In genomic region chr7:12774111-12774510, GRCm38 (mm10) we compare ENCODE assay signal across 34 mouse cellular contexts. TPM values are rescaled to one million over a fixed set of nuclear protein-coding genes. Genes with fewer than 3 reads are reported as not detected.
A peak's percentile ranks its signal among the peaks of the same experiment; 100 is the strongest.
DNase-seq lines count a peak whose midpoint lies in the region; ATAC-seq lines count a peak whose summit lies in the region.
"Had no signal": no experiment of that assay in that cellular context is flagged by ENCODE, and none has a peak within 500 bp of the region (broad histone marks: within the 10 kb centered on the region; RNA-seq: fewer than 3 reads in every experiment).

No protein-coding gene starts in this region.

- H3K4me3 ChIP-seq in forebrain, embryonic 13.5 days, result no peak overlapping the region
- H3K4me3 ChIP-seq in forebrain, embryonic 14.5 days (ENCODE audit: low read depth, low read length), result no peak overlapping the region
- H3K4me3 ChIP-seq in midbrain, embryonic 14.5 days (replicated peaks; ENCODE audit: low read depth, low read length), result no peak overlapping the region
- H3K4me3 ChIP-seq: hindbrain, embryonic 10.5 days; kidney, embryonic 15.5 days; layer of hippocampus, adult 2 months; limb, embryonic 13.5 days; lung, embryonic 15.5 days; myocyte; neural tube, embryonic 12.5 days had no signal

- H3K27ac ChIP-seq in forebrain, embryonic 13.5 days, result no peak overlapping the region
- H3K27ac ChIP-seq in forebrain, embryonic 14.5 days (ENCODE audit: low read depth, low read length), result no peak overlapping the region
- no peak overlapping the region for H3K27ac ChIP-seq in midbrain, embryonic 14.5 days (replicated peaks; ENCODE audit: low read depth, low read length)
- H3K27ac ChIP-seq: hindbrain, embryonic 10.5 days; kidney, embryonic 15.5 days; layer of hippocampus, adult 2 months; limb, embryonic 13.5 days; lung, embryonic 15.5 days; neural tube, embryonic 12.5 days; stomach, postnatal 0 days had no signal

- peaks cover 2% of the 10 kb centered on the region; the same call in 1 of the 2 replicates for H3K4me1 ChIP-seq in forebrain, embryonic 13.5 days
- H3K4me1 ChIP-seq in forebrain, embryonic 14.5 days (ENCODE audit: control insufficient read depth, insufficient read depth, low read length), result no peaks in the 10 kb centered on the region; the same call in 1 of the 2 replicates
- no peaks in the 10 kb centered on the region for H3K4me1 ChIP-seq in midbrain, embryonic 14.5 days (ENCODE audit: control insufficient read depth, insufficient read depth, low read length)
- H3K4me1 ChIP-seq: hindbrain, embryonic 10.5 days; kidney, embryonic 15.5 days; lung, embryonic 15.5 days; neural tube, embryonic 12.5 days had no signal

- H3K36me3 ChIP-seq in forebrain, embryonic 13.5 days (ENCODE audit: poor library complexity, severe bottlenecking), result peaks cover 64% of the 10 kb centered on the region
- peaks cover 45% of the 10 kb centered on the region for H3K36me3 ChIP-seq in forebrain, embryonic 14.5 days (ENCODE audit: control insufficient read depth, insufficient read depth, low read length)
- H3K36me3 ChIP-seq in midbrain, embryonic 14.5 days (ENCODE audit: control insufficient read depth, insufficient read depth, low read length), result peaks cover 60% of the 10 kb centered on the region

- no peak overlapping the region for H3K4me2 ChIP-seq in forebrain, embryonic 13.5 days
- H3K4me2 ChIP-seq in forebrain, embryonic 14.5 days (ENCODE audit: low read length), result no peak overlapping the region
- H3K4me2 ChIP-seq in midbrain, embryonic 14.5 days (ENCODE audit: low read length), result no peak overlapping the region
- H3K4me2 ChIP-seq: kidney, embryonic 15.5 days; limb, embryonic 13.5 days; liver, embryonic 11.5 days; lung, embryonic 15.5 days; midbrain, embryonic 11.5 days; neural tube, embryonic 12.5 days had no signal

- WGBS in forebrain, embryonic 13.5 days, result 94% methylated on average over 9 of the region's 9 CpGs
- WGBS in forebrain, embryonic 14.5 days, result 81% methylated on average over 9 of the region's 9 CpGs
- WGBS in midbrain, embryonic 14.5 days, result 96% methylated on average over 9 of the region's 9 CpGs

- no peak overlapping the region for H3K9ac ChIP-seq in forebrain, embryonic 13.5 days
- H3K9ac ChIP-seq in forebrain, embryonic 14.5 days (ENCODE audit: low read length), result no peak overlapping the region
- H3K9ac ChIP-seq in midbrain, embryonic 14.5 days (replicated peaks; ENCODE audit: low read length), result no peak overlapping the region
- H3K9ac ChIP-seq: kidney, embryonic 15.5 days; limb, embryonic 13.5 days; lung, embryonic 15.5 days; neural tube, embryonic 12.5 days had no signal

- no peaks in the 10 kb centered on the region; the same call in 1 of the 2 replicates for H3K9me3 ChIP-seq in forebrain, embryonic 13.5 days (replicated peaks)
- H3K9me3 ChIP-seq in forebrain, embryonic 14.5 days (replicated peaks; ENCODE audit: control insufficient read depth, low read length), result no peaks in the 10 kb centered on the region
- no peaks in the 10 kb centered on the region; the same call in 1 of the 2 replicates for H3K9me3 ChIP-seq in midbrain, embryonic 14.5 days (ENCODE audit: control insufficient read depth, low read length)
- H3K9me3 ChIP-seq: kidney, embryonic 15.5 days; limb, embryonic 13.5 days; lung, embryonic 15.5 days; neural tube, embryonic 12.5 days had no signal

- no peak for DNase-seq in forebrain, embryonic 14.5 days (ENCODE audit: low spot score)
- DNase-seq in layer of hippocampus, adult 9-11 months, result peak; percentile 8
- no peak for DNase-seq in layer of hippocampus, postnatal 25 days (ENCODE audit: extremely low spot score in 1 of 2, low spot score in 1 of 2)
- DNase-seq in cerebellum, adult 11-12 months, result peak; percentile 82
- DNase-seq in cerebellum, adult 9-11 months, result peak; percentile 84
- no peak for DNase-seq in right cerebral cortex, postnatal 4 days
- DNase-seq in midbrain, embryonic 14.5 days, result no peak
- DNase-seq: adrenal gland, adult 8-10 months; thymus, adult 18-20 months; thymus, postnatal 25 days had no signal

- ATAC-seq in forebrain, embryonic 13.5 days, result peak; percentile 39; the same call in 1 of the 2 replicates
- ATAC-seq in forebrain, embryonic 14.5 days, result no peak
- ATAC-seq in midbrain, embryonic 14.5 days (ENCODE audit: low FRiP score, low TSS enrichment), result no peak
- ATAC-seq: hindbrain, embryonic 16.5 days had no signal

- H3K27me3 ChIP-seq in forebrain, embryonic 13.5 days, result no peaks in the 10 kb centered on the region
- no peaks in the 10 kb centered on the region for H3K27me3 ChIP-seq in forebrain, embryonic 14.5 days (replicated peaks; ENCODE audit: control insufficient read depth, insufficient read depth, low read length)
- H3K27me3 ChIP-seq in midbrain, embryonic 14.5 days (ENCODE audit: control insufficient read depth, insufficient read depth, low read length), result no peaks in the 10 kb centered on the region
- H3K27me3 ChIP-seq: kidney, embryonic 15.5 days; limb, embryonic 13.5 days; lung, embryonic 15.5 days; neural tube, embryonic 12.5 days had no signal

RNA-seq across cellular contexts. Expression of gene Zscan18, which starts 29.3 kb away (rescaled TPM):
- polyA plus RNA-seq in forebrain, embryonic 13.5 days (2015; fragmentation: Nextera tagmentation; extraction: Ambion mirVana), result 11.4 and 14.9 TPM in 2 replicates
- polyA plus RNA-seq in forebrain, embryonic 14.5 days (2014; fragmentation: Nextera tagmentation; extraction: Ambion mirVana), result 15.7 and 20.6 TPM in 2 replicates
- 10 to 100 TPM; 17.9 to 18.9 TPM for total RNA-seq in layer of hippocampus, postnatal 25 days (2021)
- polyA plus RNA-seq in midbrain, embryonic 14.5 days (2014; fragmentation: Nextera tagmentation; extraction: Ambion mirVana), result 25.5 and 26.3 TPM in 2 replicates

RNA-seq across cellular contexts. Expression of gene Vmn2r56, which starts 39.3 kb away (rescaled TPM):
- not detected in 2 replicates for polyA plus RNA-seq in forebrain, embryonic 13.5 days (2015; fragmentation: Nextera tagmentation; extraction: Ambion mirVana)
- polyA plus RNA-seq in forebrain, embryonic 14.5 days (2014; fragmentation: Nextera tagmentation; extraction: Ambion mirVana), result not detected in 2 replicates
- total RNA-seq in layer of hippocampus, postnatal 25 days (2021), result not detected
- polyA plus RNA-seq in midbrain, embryonic 14.5 days (2014; fragmentation: Nextera tagmentation; extraction: Ambion mirVana), result not detected in 2 replicates
- total RNA-seq: adrenal gland, postnatal 4 days; gastrocnemius, postnatal 10 days; heart, postnatal 14 days; left cerebral cortex, adult 18-20 months; megakaryocyte, adult 5-6 weeks; midbrain, postnatal 0 days had no signal
- polyA plus RNA-seq: embryonic facial prominence, embryonic 11.5 days; gonadal fat pad, adult 2 months; heart, embryonic 14.5 days; hindbrain, embryonic 10.5 days; intestine, embryonic 14.5 days; kidney, embryonic 15.5 days; limb, embryonic 13.5 days; liver, embryonic 11.5 days; liver, embryonic 16.5 days; lung, embryonic 15.5 days; midbrain, embryonic 11.5 days; myocyte; neural tube, embryonic 12.5 days; spleen, adult 2 months; stomach, postnatal 0 days had no signal

RNA-seq across cellular contexts. Expression of gene Zfp329, which starts 44.5 kb away (rescaled TPM):
- 31.0 and 31.4 TPM in 2 replicates for polyA plus RNA-seq in forebrain, embryonic 13.5 days (2015; fragmentation: Nextera tagmentation; extraction: Ambion mirVana)
- polyA plus RNA-seq in forebrain, embryonic 14.5 days (2014; fragmentation: Nextera tagmentation; extraction: Ambion mirVana), result 16.1 and 23.6 TPM in 2 replicates
- total RNA-seq in layer of hippocampus, postnatal 25 days (2021), result 10 to 100 TPM; 22.0 to 26.4 TPM
- 35.5 and 37.9 TPM in 2 replicates for polyA plus RNA-seq in midbrain, embryonic 14.5 days (2014; fragmentation: Nextera tagmentation; extraction: Ambion mirVana)

Comparison
In these comparisons a context has a peak if more than half of its experiments do, and no peak if none do; other contexts are left out.
1. DNase-seq: peak in layer of hippocampus, adult 9-11 months (single experiment), cerebellum, adult 11-12 months (single experiment) and cerebellum, adult 9-11 months (single experiment); none in forebrain, embryonic 14.5 days (single experiment), layer of hippocampus, postnatal 25 days (0 of 2), right cerebral cortex, postnatal 4 days (single experiment) and midbrain, embryonic 14.5 days (single experiment).